Mouse (Mus musculus) embryonic fibroblast, embryonic 13.5 days (primary cell): ENCODE measurements around the gene Adamtsl1. TPM values are rescaled to one million over a fixed set of nuclear protein-coding genes. Genes with fewer than 3 reads are reported as not detected.

Experiments
- H3K27ac ChIP-seq: 2 replicates; pipeline ENCODE4 v1.5.1; 2012; ENCODE audit warnings: low read length, control low read depth, inconsistent platforms; ENCODE audit not compliant: insufficient read depth
- H3K4me1 ChIP-seq: 2 replicates; pipeline ENCODE4 v1.6.1; 2011; ENCODE audit warnings: low read length; ENCODE audit not compliant: control insufficient read depth, insufficient read depth
- H3K4me3 ChIP-seq: 2 replicates; pipeline ENCODE4 v1.5.1; 2011; ENCODE audit warnings: mild to moderate bottlenecking, control low read depth, low read length; ENCODE audit not compliant: insufficient read depth
- CTCF ChIP-seq: IDR thresholded peaks from 2 replicates; pipeline ENCODE4 v1.5.1; 2011; ENCODE audit warnings: mild to moderate bottlenecking, control low read depth, low read length, moderate library complexity, borderline replicate concordance; ENCODE audit not compliant: insufficient read depth
- POLR2A ChIP-seq: IDR thresholded peaks from 2 replicates; pipeline ENCODE4 v1.6.1; 2011; ENCODE audit warnings: low read depth, mild to moderate bottlenecking, control low read depth, low read length, moderate library complexity
- polyA plus RNA-seq: library from polyadenylated mRNA; stranded (reverse); fragments of >200 nt; gene quantifications from 2 replicates; pipeline ENCODE4 v1.2.4, GENCODE M21; 2011; ENCODE audit warnings: low read depth; ENCODE audit not compliant: missing spikeins, insufficient read length

Gene Adamtsl1
- polyA plus RNA-seq, 1 experiment, result 30.0 TPM

DNA sequence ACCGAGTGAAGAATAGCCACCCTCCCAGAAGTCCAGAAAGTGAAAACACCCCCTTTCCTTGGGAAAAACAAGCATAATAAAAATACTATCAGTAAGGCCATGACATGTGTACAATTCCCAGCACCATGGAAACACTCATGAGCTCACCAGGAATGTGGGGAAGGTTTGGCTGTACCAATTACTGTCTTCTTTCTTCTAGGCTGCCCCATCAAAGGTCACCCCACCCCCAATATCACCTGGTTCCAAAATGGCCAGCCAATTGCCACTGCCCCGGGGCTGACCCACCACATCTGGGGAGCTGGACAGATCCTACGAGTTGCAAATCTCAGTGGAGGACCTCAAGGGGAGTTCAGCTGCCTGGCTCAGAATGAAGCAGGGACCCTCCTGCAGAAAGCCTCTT, 899.4 kb downstream of the Adamtsl1 start:
- Histone ChIP-seq H3K4me3 (no peak overlapping the region), H3K27ac (0 out of 2 replicates have a peak overlapping the region, but pooled peaks have one; percentile 21), H3K4me1 (peaks cover 12% of the 10 kb centered on the region)
- no peak for TF ChIP-seq POLR2A
- TF ChIP-seq CTCF, result no peak

DNA sequence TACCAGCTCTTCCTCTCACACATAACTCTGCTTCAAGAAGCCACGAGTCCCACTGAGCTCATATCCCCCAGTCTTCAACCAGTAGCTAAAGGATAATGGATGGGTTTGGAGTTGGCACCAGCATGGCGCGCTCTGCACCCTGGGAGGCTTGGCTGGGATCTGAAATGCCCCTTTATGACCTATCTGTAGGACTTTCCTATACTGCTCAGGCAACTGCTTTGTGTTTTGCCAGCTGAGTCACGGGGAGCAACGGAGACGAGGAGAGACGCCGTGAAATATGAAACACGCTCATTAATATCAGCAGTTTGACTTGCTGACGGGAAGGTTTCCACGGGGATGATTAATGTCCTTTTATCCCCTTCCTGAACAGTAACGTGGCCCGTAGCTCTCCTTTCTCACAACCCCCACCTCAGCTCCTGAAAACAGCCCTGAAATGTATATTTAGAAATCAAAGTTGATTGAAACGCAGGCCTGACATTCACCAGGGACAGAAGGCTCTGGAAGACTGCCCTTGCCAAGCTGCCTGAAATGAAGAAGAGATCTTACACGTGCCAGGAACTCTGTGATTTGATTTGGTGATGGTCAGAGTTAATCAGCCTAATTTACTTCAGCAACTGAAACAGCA, 902.5 kb downstream of the Adamtsl1 start:
- Histone ChIP-seq H3K4me3 (no peak overlapping the region), H3K27ac (peak overlapping the region; percentile 28), H3K4me1 (peaks cover 12% of the 10 kb centered on the region)
- TF ChIP-seq POLR2A (no peak), CTCF (no peak)

DNA sequence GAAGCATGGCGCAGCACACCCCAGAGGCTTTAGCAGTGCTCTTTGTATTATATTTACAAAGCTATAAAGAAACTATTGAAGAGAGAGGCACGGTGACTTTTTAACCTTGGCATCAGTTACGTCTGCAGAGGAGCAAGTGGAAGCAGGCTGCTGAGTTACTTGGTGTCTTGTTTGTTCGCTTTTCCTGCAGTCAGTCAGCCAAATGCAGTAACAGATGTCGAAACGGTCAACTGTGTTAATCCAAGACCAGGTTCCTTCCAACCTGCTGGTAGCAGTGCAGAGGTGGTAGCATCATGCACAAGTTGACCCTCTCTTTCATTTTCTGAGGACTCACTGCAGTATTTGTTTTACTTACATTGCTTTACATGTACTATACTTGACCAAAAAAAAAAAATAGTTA, 908.6 kb downstream of the Adamtsl1 start:
- H3K27ac ChIP-seq, result no peak overlapping the region

DNA sequence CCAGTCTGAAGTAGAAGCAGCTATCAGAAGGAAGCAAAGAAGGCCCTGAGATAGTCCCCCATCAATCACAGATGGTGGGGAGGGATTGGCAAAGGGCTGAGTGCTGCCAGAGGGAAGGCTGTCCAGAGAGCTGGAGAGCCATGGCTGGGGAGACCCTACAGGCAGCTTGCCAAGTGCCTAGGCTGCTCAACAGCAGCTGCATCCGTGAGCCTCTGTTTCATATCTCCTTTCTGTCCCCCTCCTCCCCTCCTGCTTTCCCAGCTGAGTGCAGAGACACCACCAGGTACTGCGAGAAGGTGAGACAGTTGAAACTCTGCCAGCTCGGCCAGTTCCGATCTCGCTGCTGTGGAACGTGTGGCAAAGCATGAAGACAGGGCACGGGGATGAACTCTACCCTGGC, 911.6 kb downstream of the Adamtsl1 start:
- H3K27ac ChIP-seq, result no peak overlapping the region
- TF ChIP-seq POLR2A, result no peak
- no peak for TF ChIP-seq CTCF

More for the DNA sequence above, 908.6 kb downstream of the Adamtsl1 start:
- TF ChIP-seq POLR2A (no peak), CTCF (no peak)
- Histone ChIP-seq H3K4me1 (no peaks in the 10 kb centered on the region), H3K4me3 (no peak overlapping the region)

DNA sequence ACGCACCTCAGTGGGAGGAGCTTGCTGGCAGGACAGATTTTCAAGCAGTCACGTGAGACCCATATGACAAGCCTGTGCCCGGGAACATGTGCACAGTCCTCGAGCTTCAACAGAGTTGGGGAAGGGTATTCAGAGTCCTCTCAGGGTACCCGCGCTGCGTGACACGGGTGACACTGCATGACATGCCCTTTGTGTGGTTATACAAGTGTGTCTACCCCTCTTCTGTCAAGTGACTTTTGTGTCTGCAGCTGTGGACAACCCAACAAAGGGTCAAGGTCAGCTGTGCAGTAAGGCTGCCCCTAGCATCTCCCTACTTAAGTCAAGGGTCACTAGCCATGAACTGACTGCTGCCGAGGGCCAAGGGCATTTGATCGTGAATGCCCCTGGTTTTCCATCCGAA, 912.6 kb downstream of the Adamtsl1 start:
- Histone ChIP-seq H3K4me3 (no peak overlapping the region), H3K27ac (no peak overlapping the region), H3K4me1 (no peaks in the 10 kb centered on the region)
- TF ChIP-seq CTCF (no peak), POLR2A (no peak)

More for the DNA sequence above, 911.6 kb downstream of the Adamtsl1 start:
- Histone ChIP-seq H3K4me1 (no peaks in the 10 kb centered on the region), H3K4me3 (no peak overlapping the region)

DNA sequence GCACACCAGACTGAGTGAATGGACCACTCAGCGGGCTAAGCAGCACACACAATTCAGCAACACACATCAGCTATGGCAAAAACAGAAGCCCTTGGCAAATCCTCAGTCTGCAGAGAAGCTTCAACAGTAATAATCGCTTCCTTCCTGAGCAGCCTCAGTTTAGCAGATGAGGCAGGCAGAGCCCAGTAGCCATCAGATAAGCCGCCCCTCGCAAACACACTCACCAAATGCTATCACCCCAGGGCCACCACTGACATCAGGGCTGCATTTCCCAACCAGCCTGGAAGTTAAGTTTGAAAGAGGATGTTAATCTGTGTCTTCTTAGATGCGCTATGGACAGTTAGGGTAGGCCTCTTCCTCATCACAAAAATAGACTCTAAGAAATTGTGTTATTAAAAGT, 913.3 kb downstream of the Adamtsl1 start:
- Histone ChIP-seq H3K27ac (no peak overlapping the region), H3K4me1 (no peaks in the 10 kb centered on the region), H3K4me3 (no peak overlapping the region)
- TF ChIP-seq CTCF, result no peak
- TF ChIP-seq POLR2A, result no peak

DNA sequence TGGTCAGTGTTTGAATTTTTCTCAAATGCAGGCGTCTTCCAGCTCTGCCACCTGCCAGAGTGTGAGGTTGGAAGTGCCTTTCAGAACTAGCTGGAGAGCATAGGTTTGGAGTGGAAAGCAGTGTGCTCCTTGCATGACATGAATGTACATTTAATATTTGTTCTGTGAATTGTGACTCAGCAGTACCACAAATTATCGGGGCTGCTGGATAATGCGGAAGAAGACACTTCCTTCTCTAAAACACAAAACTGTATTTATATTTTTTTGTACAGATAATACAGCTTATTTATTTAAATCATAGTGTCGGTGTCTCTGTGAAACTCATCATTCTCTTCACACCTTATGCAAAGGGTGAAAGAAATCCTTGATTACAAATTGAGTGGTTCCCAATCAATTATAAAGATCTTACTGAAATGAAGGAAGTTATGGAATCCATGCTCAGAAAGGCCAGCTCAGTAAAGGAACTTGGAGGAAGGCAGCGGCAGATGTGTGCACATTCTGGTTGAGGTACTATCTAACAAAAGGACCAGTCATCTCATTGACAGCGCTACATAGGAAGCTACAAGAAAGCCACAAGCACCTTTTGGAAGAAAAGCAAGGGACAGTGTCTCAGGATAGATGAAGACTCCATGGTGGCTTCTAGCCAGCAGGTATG, 914.2 kb downstream of the Adamtsl1 start:
- Histone ChIP-seq H3K4me1 (no peaks in the 10 kb centered on the region), H3K27ac (no peak overlapping the region), H3K4me3 (no peak overlapping the region)
- TF ChIP-seq CTCF, result no peak
- TF ChIP-seq POLR2A, result no peak

DNA sequence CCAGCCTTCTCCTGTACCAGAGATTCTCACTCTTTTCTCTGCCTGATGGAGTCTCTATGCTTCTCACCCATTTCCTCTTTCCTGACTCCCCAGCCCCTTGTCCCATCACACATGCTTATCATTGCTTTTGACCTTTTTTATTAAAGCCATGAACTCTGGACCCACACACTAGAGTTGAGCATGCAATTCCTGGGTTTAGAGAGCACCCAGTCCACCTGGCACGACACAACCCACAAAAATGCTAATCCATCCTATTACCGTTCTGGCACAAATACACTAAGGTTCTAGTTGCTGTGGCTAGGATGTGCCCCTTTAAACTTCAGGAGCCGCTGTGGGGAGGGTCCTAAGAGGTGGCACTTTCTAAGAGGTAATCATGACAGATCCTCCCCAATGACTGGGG, 921.7 kb downstream of the Adamtsl1 start:
- H3K4me3 ChIP-seq, result no peak overlapping the region
- H3K4me1 ChIP-seq, result peaks cover 6% of the 10 kb centered on the region
- TF ChIP-seq CTCF (no peak), POLR2A (no peak)
- no peak overlapping the region for H3K27ac ChIP-seq

DNA sequence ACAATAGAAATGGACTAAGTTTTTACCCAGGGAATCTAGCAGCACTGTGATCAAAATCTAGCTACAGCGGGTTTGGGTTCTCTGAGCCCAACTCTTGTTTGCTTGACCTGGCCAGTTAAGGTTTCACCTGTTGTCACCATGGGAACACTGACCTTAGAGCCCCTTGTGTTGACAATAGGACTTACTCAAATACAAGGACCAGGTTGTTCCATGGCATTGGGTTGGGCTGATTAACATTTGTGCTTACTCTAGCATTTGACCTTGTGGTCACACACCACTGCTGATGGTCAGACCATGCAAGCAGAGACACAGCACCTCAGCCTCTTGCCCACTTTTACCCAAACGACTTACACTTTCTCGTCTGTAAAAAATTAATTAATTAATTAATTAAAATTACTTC, 922.4 kb downstream of the Adamtsl1 start:
- no peak overlapping the region for H3K4me3 ChIP-seq
- peaks cover 8% of the 10 kb centered on the region for H3K4me1 ChIP-seq
- no peak for TF ChIP-seq CTCF
- TF ChIP-seq POLR2A, result no peak
- H3K27ac ChIP-seq, result no peak overlapping the region

DNA sequence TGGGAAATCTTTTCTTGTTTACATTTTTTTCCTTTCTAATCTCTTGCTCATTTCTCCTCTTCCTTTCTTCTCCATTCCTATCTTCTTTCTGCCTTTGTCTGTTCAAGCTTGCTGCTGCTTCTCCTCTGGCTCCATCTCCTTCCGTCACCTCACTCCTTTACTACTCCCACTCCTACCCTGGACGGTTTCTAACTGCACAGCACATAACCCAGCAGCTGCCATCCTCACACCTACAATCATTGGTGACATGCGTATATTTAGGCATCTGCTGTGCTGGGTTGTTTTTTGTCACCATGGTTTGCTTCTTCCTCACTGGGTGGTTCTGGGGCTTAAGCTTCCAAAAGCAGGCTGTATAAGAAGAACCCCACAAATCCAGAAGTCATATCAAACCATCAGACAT, 936.5 kb downstream of the Adamtsl1 start:
- H3K4me1 ChIP-seq, result no peaks in the 10 kb centered on the region
- no peak overlapping the region for H3K27ac ChIP-seq
- TF ChIP-seq POLR2A, result no peak
- TF ChIP-seq CTCF, result no peak
- no peak overlapping the region for H3K4me3 ChIP-seq
